Mouse (Mus musculus) cerebellum, postnatal 36 days (tissue): ENCODE data around the gene 2210016L21Rik.
A peak's percentile ranks its signal among the peaks of the same experiment; 100 is the strongest.

Experiments used
- DNase-seq, 2 experiments: peaks; one replicate each; pipeline ENCODE4 v3.0.0; 2021 to 2022; ENCODE audit warnings: mixed read lengths in 2 of 2

The 2210016L21Rik gene

GRCm38 (mm10) chr5:114945072-114945471 lies 3.1 kb downstream of the 2210016L21Rik start:
- no peak for DNase-seq

GRCm38 (mm10) chr5:114948891-114949290 lies 6.9 kb downstream of the 2210016L21Rik start:
- peak; percentile 70 to 72 for DNase-seq

- peak; percentile 62 to 65 for DNase-seq
These were observed 7.4 kb downstream of the 2210016L21Rik start for GRCm38 (mm10) chr5:114949316-114949715.

- DNase-seq = no peak
These were observed 7.9 kb downstream of the 2210016L21Rik start for GRCm38 (mm10) chr5:114949812-114950211.

- DNase-seq = no peak
These were observed 8.7 kb downstream of the 2210016L21Rik start for GRCm38 (mm10) chr5:114950669-114951068.

- no peak for DNase-seq
These were observed 9.4 kb downstream of the 2210016L21Rik start for GRCm38 (mm10) chr5:114951279-114951880.

- DNase-seq = no peak
These were observed 11.4 kb downstream of the 2210016L21Rik start for GRCm38 (mm10) chr5:114953326-114953725.

GRCm38 (mm10) chr5:114958069-114958468 lies 16.1 kb downstream of the 2210016L21Rik start:
- no peak for DNase-seq

GRCm38 (mm10) chr5:114961590-114962360 lies 19.8 kb downstream of the 2210016L21Rik start:
- DNase-seq = no peak

- no peak for DNase-seq
These were observed 22.5 kb downstream of the 2210016L21Rik start for GRCm38 (mm10) chr5:114964315-114964966.

- DNase-seq = no peak
These were observed 23.3 kb downstream of the 2210016L21Rik start for GRCm38 (mm10) chr5:114964967-114965898.

- DNase-seq = peak in 1 of 2 experiments; percentile 24
These were observed 25.7 kb downstream of the 2210016L21Rik start for GRCm38 (mm10) chr5:114967523-114968268.

- no peak for DNase-seq
These were observed 26.7 kb downstream of the 2210016L21Rik start for GRCm38 (mm10) chr5:114968651-114969050.

- DNase-seq = no peak
These were observed 27.1 kb downstream of the 2210016L21Rik start for GRCm38 (mm10) chr5:114969064-114969463.

- DNase-seq = no peak
These were observed 27.8 kb downstream of the 2210016L21Rik start for GRCm38 (mm10) chr5:114969609-114970215.

- DNase-seq = no peak
These were observed 28.9 kb downstream of the 2210016L21Rik start, which contains the start of gene Hnf1a for GRCm38 (mm10) chr5:114970824-114971227. TSS of gene Hnf1a (minus strand) at chr5:114971094.

- DNase-seq = no peak
These were observed 30.2 kb downstream of the 2210016L21Rik start for GRCm38 (mm10) chr5:114972201-114972600.

GRCm38 (mm10) chr5:114973131-114973530 lies 31.2 kb downstream of the 2210016L21Rik start:
- DNase-seq = no peak

GRCm38 (mm10) chr5:114976935-114977334 lies 35.0 kb downstream of the 2210016L21Rik start:
- no peak for DNase-seq

GRCm38 (mm10) chr5:114978473-114978872 lies 36.5 kb downstream of the 2210016L21Rik start:
- DNase-seq = peak; percentile 27 to 29

GRCm38 (mm10) chr5:114978888-114979249 lies 36.9 kb downstream of the 2210016L21Rik start:
- peak in 1 of 2 experiments; percentile 16 for DNase-seq
